Mouse (Mus musculus): ENCODE measurements around the gene Numbl. TPM values are rescaled to one million over a fixed set of nuclear protein-coding genes. Genes with fewer than 3 reads are reported as not detected.

Numbl gene
- polyA plus RNA-seq, 2 experiments from 2014 or later = not detected

DNA sequence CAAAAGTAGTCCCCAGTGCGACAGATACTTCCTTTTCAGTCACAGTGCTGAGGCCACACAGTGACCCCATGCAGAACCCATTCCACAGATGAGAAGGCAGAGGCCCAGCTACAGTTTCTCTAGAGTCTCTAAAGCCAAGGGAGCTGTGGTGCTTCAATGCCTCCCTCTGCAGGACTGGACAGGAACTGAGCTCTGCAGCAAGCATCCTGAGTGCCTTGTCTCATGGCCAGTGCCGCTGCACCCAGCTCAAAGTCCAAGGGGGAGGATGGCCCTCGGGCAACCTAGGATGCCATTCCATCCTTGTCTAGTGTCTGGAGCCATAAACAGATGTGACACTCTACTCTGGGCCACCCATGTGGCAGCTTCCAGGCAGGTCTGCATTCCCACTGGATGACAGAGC, 2.5 kb upstream of the Numbl start:
- ATAC-seq = no peak

DNA sequence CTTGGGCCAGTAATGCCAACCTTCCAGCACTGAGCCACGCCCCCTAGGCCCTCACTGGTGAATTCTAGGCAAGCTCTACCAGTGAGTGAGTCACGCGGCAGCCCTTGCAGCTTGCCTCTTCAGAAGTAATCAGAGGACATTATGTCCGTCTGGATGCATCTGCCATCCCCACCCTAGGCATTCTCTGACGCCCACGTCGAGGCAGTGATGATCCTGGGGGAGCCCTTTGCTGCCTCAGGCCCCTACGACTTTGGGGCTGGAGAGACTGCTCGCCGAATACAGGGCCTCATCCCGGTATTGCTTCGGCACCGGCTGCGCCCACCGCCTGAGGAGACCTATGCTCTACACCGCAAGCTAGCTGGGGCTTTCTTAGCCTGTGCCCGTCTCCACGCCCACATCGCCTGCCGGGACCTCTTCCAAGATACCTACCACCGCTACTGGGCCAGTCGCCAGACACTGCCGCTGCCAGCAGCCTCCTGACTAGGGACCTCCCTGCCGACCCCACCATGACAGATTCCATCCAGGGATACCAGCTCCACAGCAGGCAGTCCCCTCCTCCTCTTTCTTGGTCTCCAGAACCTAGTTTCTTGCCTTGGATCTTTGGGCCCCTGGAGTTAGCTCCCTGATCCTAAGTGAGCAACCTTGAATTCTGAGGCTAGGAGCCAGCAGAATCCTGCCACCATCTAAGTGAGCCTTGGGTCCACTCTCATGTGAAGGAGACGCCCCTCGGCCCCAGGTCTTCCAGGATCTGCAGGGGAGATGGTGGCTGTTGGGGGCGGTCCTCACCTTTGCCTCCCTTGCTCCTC, 984 bp upstream of the Numbl start:
- ATAC-seq = no peak

DNA sequence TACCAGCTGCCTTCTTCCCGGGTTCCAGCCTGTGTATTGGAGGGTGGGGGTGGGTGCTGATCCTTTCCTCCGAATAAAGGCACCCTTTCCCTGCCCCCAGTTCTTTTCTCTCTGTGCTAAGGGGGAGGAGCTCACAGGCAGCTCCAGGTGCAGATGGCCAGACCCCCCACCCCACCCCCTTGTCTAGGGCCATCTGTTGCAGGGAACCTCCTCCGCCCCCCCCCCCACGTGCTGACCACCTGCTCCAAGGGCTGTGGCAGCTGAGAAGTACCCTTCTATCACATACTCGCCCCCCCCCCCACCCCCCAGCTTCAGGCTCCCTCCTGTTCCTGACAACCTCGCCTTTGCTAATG, 405 bp upstream of the Numbl start:
- no peak for ATAC-seq

DNA sequence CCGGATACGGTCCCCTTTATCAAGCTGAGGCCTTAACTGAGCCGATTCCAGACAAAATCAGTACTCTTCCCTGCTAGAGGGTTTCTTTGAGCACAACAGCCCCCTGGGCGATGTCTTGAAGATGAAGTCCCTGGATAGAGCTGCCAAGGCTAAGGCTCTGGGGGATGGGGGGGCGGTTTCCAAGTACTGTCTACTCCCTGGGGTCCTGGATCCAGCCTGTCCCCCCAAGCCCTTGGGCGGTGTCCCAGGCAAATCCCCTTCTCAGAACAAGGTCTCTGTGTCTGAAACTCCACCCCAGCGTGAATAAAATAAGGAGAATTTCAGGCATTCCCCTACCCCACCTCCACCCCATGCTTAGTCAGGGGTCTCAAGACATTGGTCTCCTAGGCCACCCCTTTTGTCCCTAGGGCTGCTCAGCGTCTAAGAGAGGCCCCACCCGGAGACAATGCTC, 1.1 kb downstream of the Numbl start:
- no peak for ATAC-seq

DNA sequence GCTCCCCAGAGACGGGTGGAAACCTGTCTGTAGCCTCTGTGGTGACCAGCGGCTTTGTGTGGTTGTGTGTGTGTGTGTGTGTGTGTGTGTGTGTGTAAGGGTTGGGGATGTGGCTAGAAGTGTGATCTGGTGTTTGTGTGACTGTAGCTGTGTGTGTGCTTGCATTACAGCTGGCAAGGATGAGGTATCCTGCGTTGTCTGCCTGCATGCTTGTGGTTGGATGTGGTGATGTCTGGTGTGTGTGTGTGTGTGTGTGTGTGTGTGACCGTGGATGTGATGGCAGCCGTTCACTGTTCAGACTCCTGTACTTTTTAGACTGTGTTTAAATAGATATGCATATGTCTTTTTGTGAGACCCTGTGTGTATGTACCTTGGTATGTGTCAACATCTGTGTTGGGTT, 1.5 kb downstream of the Numbl start:
- no peak for ATAC-seq

DNA sequence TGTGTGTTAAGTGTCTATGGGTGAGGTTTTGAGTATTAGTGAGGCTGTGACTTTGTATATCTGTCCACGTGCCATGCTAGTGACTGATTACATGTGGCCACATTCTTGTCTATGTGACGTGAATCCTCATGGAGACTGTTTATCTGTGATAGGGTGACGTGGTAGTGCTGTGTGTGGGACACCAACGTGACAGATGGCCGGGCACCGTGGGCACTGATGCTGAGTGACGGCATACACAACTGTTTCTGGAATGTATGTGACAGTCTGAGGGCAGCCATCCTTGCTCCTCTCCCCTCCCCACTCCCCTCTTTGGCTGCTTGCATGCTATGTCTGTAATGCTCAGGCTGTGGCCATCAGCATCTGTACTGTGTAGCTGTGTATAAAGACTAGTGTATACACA, 2.6 kb downstream of the Numbl start:
- ATAC-seq = no peak

DNA sequence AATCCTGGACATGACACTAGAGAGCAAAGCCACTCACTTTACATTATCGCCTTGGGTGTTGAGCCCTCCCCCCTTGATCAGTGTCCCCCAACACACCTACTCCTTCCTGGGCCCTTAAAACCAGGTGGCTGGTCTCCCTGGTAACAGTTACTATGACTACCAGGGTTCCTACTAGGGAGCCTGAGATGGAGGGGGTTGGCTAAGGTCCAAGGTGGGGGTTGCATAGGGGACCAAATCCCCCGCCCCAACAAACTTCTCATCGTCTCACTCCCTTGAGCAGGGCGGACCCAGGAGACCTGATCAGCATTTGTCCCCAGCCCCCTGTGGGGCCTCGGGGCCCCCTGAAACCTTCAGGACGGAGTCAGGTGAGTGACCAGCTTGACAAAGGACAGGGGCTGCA, 3.7 kb downstream of the Numbl start:
- ATAC-seq = no peak

DNA sequence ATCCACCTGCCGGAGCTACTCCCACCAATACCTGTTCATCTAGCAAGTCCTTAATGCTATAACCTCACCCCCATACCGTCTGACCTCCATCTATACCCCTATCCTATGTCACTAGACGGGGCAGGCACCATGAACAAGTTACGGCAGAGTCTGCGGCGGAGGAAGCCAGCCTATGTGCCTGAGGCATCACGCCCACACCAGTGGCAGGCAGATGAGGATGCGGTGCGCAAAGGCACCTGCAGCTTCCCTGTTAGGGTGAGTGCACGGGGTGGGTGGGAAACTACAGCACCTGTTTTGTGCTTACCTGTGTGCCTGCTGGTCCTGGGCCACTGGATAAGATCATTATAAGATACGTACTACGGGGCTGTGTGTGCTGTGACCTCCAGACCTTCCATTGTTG, 6.5 kb downstream of the Numbl start:
- no peak for ATAC-seq

DNA sequence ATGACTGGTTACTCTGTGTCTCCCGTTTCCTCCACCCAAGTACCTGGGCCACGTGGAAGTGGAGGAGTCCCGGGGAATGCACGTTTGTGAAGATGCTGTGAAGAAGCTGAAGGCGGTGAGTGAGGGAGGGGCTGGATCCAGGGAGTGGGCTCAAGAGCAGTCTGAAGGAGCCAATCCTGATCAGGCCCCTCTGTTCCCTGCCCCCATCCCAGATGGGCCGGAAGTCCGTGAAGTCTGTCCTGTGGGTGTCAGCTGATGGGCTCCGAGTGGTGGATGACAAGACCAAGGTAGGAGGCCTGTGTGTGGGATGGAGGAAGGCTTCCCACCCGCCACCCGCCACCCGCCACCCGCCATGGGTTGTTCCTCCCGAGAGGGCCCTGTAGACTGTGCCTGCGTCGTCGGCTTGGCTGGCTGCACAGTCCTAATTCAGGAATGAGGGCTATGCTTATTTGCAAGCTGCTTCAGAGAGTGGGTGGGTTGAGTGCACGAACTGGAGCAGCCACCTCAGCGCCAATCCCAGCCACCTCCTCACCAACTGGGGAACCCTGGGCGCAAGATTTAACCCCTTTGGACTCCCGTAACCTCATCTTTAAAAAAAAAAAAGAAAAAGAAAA, 8.4 kb downstream of the Numbl start:
- no peak for ATAC-seq

DNA sequence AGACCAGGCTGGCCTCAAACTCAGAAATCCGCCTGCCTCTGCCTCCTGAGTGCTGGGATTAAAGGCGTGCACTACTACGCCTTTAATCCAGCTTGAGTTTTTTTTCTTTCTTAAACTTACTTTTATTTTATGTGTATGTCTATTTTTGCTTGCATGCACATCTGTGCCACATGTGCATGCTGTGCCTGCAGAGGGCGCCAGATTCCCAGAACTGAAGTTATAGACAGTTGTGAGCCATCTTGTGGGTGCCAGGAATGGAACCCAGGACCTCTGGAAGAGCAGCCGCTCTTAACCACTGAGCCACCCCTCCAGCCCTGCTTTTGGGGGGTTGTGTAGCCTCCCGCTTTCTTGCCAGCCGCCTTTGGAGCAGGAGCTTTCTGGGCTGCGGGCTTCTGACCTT, 13.2 kb downstream of the Numbl start:
- no peak for ATAC-seq

DNA sequence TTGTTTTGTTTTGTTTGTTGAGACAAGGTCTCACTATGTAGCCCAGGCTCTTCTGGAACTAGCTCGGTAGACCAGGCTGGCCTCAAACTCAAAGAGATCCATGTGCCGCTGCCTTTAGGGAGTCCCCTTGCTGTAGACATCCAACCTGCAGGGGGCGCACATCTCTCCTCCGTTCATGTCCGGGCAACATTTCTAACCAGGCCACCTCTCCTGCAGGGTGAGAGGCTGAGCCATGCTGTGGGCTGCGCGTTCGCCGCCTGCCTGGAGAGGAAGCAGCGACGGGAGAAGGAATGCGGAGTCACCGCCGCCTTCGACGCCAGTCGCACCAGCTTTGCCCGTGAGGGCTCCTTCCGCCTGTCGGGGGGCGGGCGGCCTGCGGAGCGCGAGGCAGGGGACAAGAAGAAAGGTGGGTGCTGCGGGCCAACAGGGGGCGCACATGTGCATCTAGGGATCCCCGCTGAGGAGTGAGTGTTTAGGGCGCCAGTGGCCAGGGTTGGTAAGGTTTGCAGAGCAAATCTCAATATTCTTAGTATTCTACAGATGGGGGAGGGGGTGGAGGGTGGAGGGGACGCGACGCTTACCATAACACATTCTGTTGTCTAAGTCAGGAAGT, 15.6 kb downstream of the Numbl start:
- no peak for ATAC-seq

DNA sequence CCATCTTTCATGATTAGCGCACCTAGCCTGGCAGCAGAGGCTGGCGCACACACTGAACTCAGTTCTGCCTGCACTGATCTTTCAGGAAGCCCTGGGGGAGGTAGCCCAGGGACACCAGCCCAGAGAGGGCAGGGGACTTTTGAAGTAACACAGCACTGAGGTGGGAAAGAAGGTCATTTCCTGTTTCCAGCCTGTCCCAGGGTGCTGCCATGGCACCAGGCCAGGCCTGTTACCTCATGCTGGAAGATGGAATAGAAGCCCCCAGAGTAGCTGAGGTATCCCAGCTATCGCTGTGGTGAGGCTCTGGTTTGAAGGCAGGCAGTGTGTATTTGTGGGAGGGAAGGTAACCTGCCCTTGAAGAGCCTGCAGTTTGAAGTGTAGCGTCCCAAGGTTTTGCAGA, 16.7 kb downstream of the Numbl start:
- no peak for ATAC-seq

DNA sequence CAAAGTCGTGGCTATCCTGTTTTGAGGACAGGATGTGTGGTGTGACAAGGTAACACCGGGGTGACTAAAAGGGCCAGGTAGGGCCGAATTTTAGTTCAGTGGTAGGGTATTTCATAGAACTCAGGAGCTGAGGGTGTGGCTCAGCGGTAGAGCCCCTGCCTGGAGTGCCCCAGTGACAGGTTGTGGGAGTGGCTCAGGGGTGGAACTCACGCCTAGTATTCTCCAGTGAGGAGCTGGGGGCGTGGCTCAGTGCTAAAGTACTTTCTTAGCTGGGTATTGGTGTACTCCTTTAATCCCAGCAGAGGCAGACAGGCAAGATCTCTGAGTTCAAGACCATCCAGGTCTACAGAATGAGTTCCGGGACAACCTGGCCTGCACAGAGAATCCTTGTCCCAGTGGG, 17.8 kb downstream of the Numbl start:
- no peak for ATAC-seq

DNA sequence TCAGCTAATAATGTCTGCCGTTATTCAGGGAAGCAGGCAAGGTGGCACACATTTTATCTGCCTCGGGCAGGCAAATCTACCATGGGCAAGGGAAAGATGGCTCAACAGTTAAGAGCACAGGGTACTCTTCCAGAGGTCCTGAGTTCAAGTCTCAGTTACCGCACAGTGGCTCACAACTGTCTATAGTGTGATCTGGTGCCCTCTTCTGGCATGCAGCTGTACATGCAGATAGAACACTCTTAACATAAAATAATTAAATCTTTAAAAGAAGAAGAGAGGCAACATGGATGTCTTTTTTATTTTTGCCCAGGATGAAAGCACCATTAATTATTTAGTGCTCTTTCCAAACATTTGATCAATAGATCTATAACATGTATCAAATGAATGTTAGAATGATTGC, 19.0 kb downstream of the Numbl start:
- ATAC-seq = no peak

DNA sequence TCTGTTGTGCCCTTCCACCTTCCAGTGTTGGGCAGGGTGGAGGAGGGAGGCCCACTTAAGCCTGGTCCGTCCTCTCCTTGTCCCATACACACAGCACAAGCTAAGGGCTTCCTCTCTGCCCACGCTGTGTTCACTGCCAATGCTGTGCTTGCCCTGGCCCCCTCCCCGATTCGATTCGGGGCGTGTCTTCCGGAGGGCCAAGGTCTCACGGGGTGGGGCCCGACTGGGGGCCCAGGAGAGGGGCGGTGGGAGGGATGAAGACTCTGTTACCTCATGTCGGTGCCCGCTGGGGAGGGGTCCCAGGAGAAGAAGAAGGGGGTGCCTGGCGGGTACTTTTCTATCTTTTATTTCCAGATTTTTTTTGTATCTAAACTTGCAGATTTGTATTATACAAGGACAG, 23.5 kb downstream of the Numbl start:
- no peak for ATAC-seq

DNA sequence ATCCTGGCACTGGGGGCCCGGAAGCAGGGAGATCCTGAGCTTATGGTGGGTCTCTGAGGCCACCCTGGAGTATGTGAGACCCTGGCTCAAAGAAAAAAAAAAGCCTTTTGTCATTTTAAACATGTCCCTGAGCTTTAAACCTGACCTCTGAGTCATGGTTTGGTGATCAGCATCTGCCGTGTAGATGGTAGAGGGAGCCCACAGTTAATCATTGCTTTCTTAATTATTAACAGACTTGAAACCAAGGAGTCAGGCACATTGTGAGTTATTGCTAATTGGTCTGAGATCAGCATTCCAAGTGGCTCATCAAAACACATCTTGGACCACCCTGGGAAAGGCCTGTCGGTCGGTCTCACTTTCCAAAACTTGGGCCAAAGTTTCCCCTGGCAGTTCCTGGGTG, 24.0 kb downstream of the Numbl start:
- ATAC-seq = no peak

DNA sequence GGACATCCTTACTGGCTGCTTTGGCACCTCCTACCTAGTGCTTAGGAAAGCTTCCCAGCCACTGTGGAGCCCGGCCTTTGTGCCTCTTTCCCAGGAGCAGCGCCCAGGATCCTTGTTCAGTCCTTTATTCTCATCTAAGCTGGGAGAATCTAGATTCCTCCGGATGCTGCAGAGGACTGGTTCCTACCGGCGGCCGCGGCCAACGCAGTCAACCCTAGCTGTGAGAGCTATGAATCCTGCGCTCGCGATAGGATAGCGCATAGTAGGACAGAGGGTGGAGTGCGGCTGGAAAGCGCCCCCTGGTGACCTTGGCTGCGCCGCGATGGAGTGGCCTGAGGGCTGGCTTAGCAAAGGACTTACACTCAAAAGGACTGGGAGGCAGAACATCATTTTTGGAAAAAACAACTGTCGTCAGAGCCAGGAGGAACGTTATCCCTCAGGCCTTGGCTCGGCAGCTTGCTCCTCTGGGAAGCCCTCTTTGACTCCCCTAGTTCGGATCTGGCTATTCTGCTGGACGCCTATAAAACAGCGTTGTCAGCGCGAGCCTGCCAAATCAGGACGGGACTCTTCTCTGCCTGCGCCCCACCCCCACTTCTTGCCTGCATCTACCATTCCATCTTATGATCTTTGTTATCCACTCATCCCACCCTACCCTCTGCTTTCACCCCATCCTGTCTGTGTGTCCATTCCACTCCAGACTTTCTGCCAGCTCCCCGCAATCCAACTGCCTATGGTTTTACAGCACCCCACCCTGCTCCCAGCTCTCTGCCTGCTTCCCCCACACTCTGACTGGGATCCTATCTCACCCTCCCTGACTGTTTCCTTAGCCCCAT, 26.8 kb downstream of the Numbl start:
- no peak for ATAC-seq

DNA sequence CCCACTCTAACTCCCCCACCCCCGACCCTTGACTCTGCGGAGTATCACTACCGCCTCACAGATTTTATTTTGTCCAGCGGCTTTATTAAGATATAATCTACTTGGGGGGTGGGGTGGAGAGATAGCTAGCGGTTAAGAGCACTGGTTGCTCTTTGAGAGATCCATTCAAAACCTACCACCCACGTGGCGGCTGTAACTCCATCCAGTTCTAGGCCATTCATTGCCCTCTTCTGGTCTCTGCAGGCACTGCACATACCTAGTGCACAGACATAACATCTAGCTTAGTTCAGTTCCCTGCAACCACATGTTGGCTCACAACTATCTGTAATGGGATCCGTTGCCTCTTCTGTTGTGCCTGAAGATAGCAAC, 27.4 kb downstream of the Numbl start:
- ATAC-seq = peak; percentile 59

DNA sequence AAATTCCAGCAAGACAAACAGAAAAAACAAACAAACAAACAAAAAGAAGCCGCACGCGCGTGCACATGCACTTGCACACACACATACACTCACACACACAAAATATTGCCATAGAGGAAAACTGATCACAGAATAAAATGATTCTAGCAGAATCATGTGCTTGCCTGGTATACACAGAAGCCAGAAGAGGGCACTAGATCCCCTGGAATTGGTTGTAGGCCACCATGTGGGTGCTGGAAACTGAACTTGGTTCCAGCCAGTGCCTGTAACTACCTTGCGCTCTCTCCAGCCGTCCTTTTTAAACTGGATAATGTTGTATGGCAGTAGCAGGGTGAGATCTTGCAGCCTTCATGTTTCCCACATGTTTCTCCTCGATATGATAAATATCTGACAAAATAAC, 30.5 kb downstream of the Numbl start:
- ATAC-seq = no peak

DNA sequence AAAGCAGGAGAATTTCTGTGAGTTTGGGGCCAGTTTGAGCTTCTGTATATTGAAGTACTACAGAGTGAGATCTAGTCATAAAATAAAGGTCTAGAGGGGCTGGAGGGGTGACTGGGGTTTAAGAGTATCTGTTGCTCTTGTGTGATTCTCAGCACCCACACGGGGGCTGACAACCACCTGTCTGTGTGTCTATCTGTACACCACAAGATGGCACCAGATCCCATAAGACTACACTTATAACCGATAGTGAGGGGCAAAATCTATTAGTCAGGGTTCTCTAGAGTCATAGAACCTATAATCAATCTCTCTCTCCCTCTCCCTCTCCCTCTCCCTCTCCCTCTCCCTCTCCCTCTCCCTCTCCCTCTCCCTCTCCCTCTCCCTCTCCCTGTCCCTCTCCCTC, 32.3 kb downstream of the Numbl start:
- ATAC-seq = no peak

DNA sequence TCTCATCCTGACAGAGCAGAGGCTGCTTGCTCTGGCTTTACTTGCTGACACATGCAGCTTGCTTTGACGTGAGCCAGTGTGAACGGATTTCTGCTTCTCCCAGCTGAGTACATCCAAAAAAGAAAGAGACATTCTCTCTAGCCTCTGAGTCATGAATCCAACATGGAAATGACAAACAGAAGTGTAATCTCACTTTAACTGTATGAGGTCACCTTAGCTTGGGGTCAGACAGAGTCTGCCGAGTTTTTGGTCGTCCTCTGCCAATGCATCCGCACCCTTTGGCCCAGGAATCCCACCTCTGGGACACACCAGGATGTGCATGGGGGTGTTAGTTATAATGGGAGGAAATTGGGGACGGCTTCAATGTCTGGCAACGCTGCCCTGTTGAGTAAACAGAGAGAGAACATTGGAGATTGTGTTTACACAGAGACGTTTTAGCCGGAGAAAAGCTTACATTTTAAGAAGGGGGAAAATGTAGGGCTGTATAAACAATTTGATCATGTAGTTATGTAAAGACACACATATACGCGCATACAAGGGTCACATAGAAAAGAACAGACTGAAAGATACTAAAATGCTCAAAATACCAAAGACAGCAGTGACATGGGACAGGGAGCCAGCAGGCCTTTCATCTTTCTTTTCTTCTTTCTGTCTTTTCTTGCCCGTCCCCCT, 33.7 kb downstream of the Numbl start:
- no peak for ATAC-seq

DNA sequence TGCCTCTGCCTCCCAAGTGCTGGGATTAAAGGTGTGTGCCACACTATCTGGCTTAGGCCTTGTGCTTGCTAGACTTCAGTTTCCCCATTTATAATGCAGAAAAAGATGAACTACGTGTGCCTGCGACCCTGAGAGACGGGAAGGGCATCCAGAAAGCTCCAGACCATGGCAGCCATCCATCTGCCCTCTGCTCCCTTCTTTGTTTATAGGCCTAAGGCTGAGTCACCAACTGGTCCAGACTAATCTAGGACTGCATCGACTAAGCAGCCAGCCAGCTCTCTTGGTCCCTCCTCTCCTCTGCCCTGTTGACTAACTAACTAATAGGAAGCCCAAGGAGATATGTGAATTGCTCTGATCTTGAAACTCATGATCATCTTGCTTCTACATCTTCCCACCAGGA, 37.7 kb downstream of the Numbl start:
- no peak for ATAC-seq

DNA sequence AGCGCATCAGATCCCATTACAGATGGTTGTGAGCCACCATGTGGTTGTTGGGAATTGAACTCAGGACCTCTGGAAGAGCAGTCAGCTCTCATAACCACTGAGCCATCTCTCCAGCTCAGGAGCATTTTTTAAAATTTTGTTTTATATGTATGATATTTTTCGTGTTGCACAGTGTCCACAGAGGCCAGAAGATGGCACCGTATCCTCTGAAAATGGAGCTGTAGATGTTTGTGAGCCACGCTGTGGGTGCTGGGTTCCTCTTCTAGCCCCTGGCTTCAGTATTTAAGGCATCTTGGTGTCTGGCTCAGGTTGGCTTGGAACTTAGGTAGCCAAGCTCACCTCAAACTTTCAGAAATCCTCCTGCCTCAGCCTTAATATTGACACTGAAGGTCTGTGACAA, 38.3 kb downstream of the Numbl start:
- ATAC-seq = no peak

All from activated CD4-positive, CD25-positive, alpha-beta regulatory T cell, adult 4 months (primary cell).